Mouse (Mus musculus): ENCODE data around the gene Catsperd. TPM values are rescaled to one million over a fixed set of nuclear protein-coding genes. Genes with fewer than 3 reads are reported as not detected.
A peak's percentile ranks its signal among the peaks of the same experiment; 100 is the strongest.
"Not testable (repeated sequence)": the region's sequence is repeated elsewhere in the genome, so short reads cannot be mapped to it uniquely, and the experiment has no call there.

Catsperd gene
- total and polyA plus RNA-seq, 3 experiments: 0.46 to 1.1 TPM; not detected in 1

DNA sequence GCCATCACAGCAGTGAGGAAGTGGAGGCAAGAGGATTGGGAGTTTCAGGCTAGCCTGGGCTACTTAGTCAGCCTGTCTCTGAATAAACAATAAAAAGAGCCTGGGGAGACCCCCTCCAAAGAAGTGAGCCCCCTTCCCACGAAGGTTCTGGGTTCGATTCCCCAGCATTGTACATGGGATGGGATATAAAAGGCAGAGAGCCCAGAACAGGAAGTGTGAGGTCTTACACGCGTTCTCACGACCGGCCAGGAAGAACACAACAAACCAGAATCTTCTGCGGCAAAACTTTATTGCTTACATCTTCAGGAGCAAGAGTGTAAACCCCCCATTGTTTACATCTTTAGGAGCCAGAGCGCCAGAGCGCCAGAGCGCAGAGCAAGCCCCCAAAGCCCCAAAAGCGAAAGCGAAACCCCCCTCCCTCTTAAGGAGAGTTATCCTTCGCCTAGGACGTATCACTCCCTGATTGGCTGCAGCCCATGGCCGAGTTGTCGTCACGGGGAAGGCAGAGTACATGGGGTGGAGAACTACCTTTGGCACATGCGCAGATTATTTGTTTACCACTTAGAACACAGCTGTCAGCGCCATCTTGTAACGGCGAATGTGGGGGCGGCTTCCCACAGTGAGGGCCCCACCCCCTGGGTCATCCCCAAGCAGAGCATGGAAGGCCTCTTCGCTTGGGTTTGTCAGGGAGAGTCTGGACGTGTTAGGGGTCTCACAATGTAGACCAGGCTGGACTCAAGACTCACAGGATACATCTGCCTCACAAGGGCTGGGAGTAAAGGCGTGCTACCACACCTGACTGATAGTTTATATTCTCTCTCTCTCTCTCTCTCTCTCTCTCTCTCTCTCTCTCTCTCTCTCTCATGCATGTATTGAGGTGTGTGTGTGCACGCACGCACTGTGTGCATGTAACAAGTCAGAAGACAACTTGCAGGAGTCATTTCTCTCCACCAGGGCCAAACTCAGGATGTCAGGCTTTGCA lies 2.1 kb downstream of the Catsperd start:
- peak; percentile 88 for DNase-seq (ENCODE audit: low read depth, low spot score)
- H3K4me1 ChIP-seq (ENCODE audit: control insufficient read depth in 1 of 2, insufficient read depth in 2 of 2, low read length in 2 of 2): peaks cover 2 to 22% of the 10 kb centered on the region in 2 experiments; a peak in 3 of 4 replicates
- H3K79me2 ChIP-seq (ENCODE audit: control insufficient read depth, insufficient read depth, low read length, poor library complexity): peaks cover 18% of the 10 kb centered on the region
- peak overlapping the region; percentile 79 to 97 for H3K4me3 ChIP-seq (ENCODE audit: control insufficient read depth in 1 of 2, insufficient read depth in 1 of 2, low read depth in 2 of 2, low read length in 2 of 2)
- not testable (repeated sequence) for H3K36me3 ChIP-seq (ENCODE audit: control insufficient read depth in 1 of 2, insufficient read depth in 2 of 2, low read length in 2 of 2); H3K27me3 ChIP-seq (ENCODE audit: control insufficient read depth in 1 of 2, insufficient read depth in 2 of 2, low read length in 2 of 2); H3K9me3 ChIP-seq (replicated peaks; ENCODE audit: insufficient read depth, low read length)
- H3K27ac ChIP-seq (ENCODE audit: control insufficient read depth, low read depth, low read length): peak overlapping the region; percentile 77
- TF ChIP-seq MAZ (IDR thresholded peaks at IDR 0.05; ENCODE audit: low read depth, low read length): peak; percentile 82
- 0 out of 2 replicates have a peak, but pooled peaks have one; percentile 5 for TF ChIP-seq USF1 (IDR thresholded peaks at IDR 0.05; ENCODE audit: low read depth, low read length)
- TF ChIP-seq MAX (IDR thresholded peaks at IDR 0.05; ENCODE audit: low read length): peak; percentile 73
- TF ChIP-seq NRF1 (IDR thresholded peaks at IDR 0.05; ENCODE audit: insufficient read depth, low read depth, low read length, poor library complexity, severe bottlenecking): peak; percentile 56
- TF ChIP-seq MYB (IDR thresholded peaks at IDR 0.05; ENCODE audit: low read depth, low read length): peak; percentile 60
- peak; percentile 67; the same call in 1 of the 2 replicates for TF ChIP-seq ELF1 (IDR thresholded peaks at IDR 0.05; ENCODE audit: low read depth, low read length)
- TF ChIP-seq JUND (IDR thresholded peaks at IDR 0.05; ENCODE audit: low read depth, low read length): peak; percentile 87; the same call in 1 of the 2 replicates
- 0 out of 4 replicates have a peak, but pooled peaks of 1 of the 2 experiments have one; percentile 33 for TF ChIP-seq EP300 (IDR thresholded peaks at IDR 0.05; ENCODE audit: low read depth in 1 of 2, low read length in 2 of 2)
- peak; percentile 85 for TF ChIP-seq MXI1 (IDR thresholded peaks at IDR 0.05; ENCODE audit: low read depth, low read length)
- TF ChIP-seq TBP (IDR thresholded peaks at IDR 0.05; ENCODE audit: low read depth, low read length): peak; percentile 68
- TF ChIP-seq SIN3A (IDR thresholded peaks at IDR 0.05; ENCODE audit: low read length): peak; percentile 92
- peak; percentile 79 for TF ChIP-seq HCFC1 (IDR thresholded peaks at IDR 0.05; ENCODE audit: low read depth, low read length)
- peak; percentile 54 for TF ChIP-seq NELFE (IDR thresholded peaks at IDR 0.05; ENCODE audit: low read depth, low read length)
- TF ChIP-seq ETS1 (IDR thresholded peaks at IDR 0.05; ENCODE audit: low read depth, low read length): peak; percentile 89
- TF ChIP-seq POLR2A (IDR thresholded peaks at IDR 0.05; ENCODE audit: control insufficient read depth in 1 of 2, insufficient read depth in 1 of 2, low read depth in 1 of 2, low read length in 2 of 2, poor library complexity in 1 of 2): peak in 1 of 2 experiments; percentile 61; a peak in 1 of 4 replicates
- peak; percentile 68 for TF ChIP-seq MYC (IDR thresholded peaks at IDR 0.05; ENCODE audit: low read depth, low read length)
- H3K9ac ChIP-seq (ENCODE audit: control insufficient read depth, low read depth, low read length, poor library complexity, severe bottlenecking): peak overlapping the region; percentile 88

DNA sequence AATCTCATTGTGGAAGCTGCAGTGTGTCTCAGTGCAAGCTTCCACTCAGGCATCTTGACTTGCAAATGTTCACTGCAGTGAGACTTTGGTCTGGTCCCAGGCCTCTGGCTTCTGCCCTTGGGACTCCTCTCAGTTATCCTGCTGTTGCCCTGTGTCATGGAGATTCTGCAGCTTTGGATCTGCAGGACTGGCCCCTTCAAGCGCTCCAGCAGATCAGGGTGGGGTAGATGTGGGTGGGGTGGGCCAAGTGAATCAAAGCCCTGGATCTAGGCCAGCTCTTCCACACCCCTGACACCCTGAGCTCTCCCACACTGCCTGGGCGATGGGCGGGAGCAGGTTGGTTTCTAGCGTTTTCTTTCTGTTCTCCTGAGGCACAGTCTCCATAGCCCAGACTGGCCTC lies 3.9 kb downstream of the Catsperd start:
- Histone ChIP-seq H3K4me3 (ENCODE audit: control insufficient read depth in 1 of 2, insufficient read depth in 1 of 2, low read depth in 2 of 2, low read length in 2 of 2) (no peak overlapping the region), H3K9ac (ENCODE audit: control insufficient read depth, low read depth, low read length, poor library complexity, severe bottlenecking) (no peak overlapping the region), H3K27ac (ENCODE audit: control insufficient read depth, low read depth, low read length) (no peak overlapping the region), H3K9me3 (replicated peaks; ENCODE audit: insufficient read depth, low read length) (no peaks in the 10 kb centered on the region), H3K4me1 (ENCODE audit: control insufficient read depth in 1 of 2, insufficient read depth in 2 of 2, low read length in 2 of 2) (peaks cover 2 to 20% of the 10 kb centered on the region in 2 experiments; a peak in 3 of 4 replicates), H3K79me2 (ENCODE audit: control insufficient read depth, insufficient read depth, low read length, poor library complexity) (peaks cover 7% of the 10 kb centered on the region), H3K27me3 (ENCODE audit: control insufficient read depth in 1 of 2, insufficient read depth in 2 of 2, low read length in 2 of 2) (no peaks in the 10 kb centered on the region; a peak in 1 of 4 replicates), H3K36me3 (ENCODE audit: control insufficient read depth in 1 of 2, insufficient read depth in 2 of 2, low read length in 2 of 2) (peaks cover 0 to 2% of the 10 kb centered on the region in 2 experiments; a peak in 2 of 4 replicates)
- TF ChIP-seq GABPA (IDR thresholded peaks at IDR 0.05; ENCODE audit: low read depth, low read length) (no peak), NELFE (IDR thresholded peaks at IDR 0.05; ENCODE audit: low read depth, low read length) (no peak), JUND (IDR thresholded peaks at IDR 0.05; ENCODE audit: low read depth, low read length) (no peak), UBTF (IDR thresholded peaks at IDR 0.05; ENCODE audit: borderline replicate concordance, insufficient read depth, low read depth, low read length) (no peak)
- no peak for DNase-seq (ENCODE audit: low read depth, low spot score)

Data from MEL (cell line).